Mouse (Mus musculus) small intestine, adult 2 months (tissue): ENCODE data around the gene Tkt.

ENCODE experiments used
- CTCF ChIP-seq: fragments of 200-500 bp; IDR thresholded peaks from 2 replicates; pipeline ENCODE4 v1.5.1; 2012; ENCODE audit warnings: low read depth, mild to moderate bottlenecking, control low read depth, inconsistent platforms, low read length, moderate library complexity, mixed read lengths; ENCODE audit not compliant: insufficient replicate concordance, insufficient read length; ENCODE audit errors: extremely low read depth
- POLR2A ChIP-seq: fragments of 200-500 bp; IDR thresholded peaks from 2 replicates; pipeline ENCODE4 v1.6.1; 2012; ENCODE audit warnings: low read depth, mild to moderate bottlenecking, control low read depth, inconsistent platforms, low read length, moderate library complexity

DNA sequence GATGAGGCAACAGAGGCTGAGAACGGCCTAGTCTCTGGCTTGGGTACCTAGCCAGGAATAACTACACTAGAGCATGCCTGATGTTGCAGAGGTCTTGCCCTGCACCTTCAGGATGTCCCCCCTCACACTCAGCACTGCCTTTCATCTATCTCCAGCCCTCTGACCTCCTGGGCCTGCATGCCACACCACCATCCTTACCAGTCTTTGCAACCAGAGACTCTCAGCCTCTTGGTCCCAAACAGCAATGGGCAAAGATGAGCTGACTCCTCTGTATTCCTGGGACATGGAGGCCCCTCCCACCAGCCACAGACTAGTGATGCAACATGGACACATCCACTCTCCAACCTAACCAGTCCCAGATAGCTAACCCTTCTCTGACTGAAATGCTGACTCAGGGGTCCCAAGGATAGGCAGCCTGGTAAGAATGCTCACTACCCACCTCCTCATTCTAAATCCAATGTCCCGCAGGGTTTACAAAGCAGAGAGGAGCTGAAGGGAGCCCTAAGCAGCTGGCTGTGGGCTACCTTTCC lies 70.7 kb downstream of the Tkt start:
- TF ChIP-seq CTCF (no peak), POLR2A (no peak)
